Mouse (Mus musculus) frontal cortex, postnatal 10 days (tissue): ENCODE measurements around the gene Slc6a5.

Source experiments
- DNase-seq, 2 experiments: peaks; one replicate each; pipeline ENCODE4 v3.0.0; 2022; ENCODE audit warnings: low spot score in 2 of 2, mixed read lengths in 1 of 2

Gene Slc6a5

GRCm38 (mm10) chr7:49909850-49910249 lies at the start of gene Slc6a5:
TSS of gene Slc6a5 (plus strand) at chr7:49910146.
- no peak for DNase-seq

GRCm38 (mm10) chr7:49861196-49861595 lies 48.8 kb upstream of the Slc6a5 start:
- no peak for DNase-seq

DNA sequence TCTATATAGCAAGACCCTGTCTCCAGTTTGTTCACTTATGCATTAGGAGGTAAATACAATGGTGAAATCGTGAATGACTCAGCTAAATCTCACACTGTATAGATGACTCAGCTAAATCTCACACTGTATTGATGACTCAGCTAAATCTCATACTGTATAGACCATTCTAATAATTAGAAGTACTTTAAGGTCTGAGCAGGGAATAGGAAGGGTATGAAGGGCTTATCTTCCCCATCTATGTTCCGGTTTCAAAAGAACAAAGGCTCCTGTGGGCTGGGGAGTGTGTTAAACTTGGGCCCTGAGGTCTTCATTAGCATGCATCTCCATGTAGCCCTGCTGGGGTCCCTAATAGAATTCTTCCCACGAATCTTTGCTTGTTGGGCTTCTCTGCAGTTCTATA lies 46.2 kb upstream of the Slc6a5 start:
- DNase-seq = no peak

GRCm38 (mm10) chr7:49869656-49870055 lies 40.3 kb upstream of the Slc6a5 start:
- DNase-seq = no peak

GRCm38 (mm10) chr7:49870276-49870675 lies 39.7 kb upstream of the Slc6a5 start:
- no peak for DNase-seq

DNA sequence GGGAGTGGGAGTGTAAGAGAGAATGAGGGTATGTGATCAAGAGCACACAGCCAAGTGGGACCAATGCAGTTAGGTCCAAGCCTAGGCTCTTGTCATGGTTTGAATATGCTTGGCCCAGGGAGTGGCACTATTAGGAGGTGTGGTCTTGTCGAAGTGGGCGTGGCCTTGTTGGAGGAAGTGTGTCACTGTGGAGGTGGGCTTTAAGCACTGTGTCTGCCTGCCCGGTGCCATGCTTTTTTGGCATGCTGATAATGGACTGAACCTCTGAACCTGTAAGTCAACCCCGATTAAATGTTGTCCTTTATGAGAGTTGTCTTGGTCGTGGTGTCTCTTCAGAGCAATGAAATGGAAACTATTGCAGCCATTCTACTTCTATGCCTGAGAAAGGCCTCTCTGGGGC lies 32.6 kb upstream of the Slc6a5 start:
- DNase-seq = no peak

DNA sequence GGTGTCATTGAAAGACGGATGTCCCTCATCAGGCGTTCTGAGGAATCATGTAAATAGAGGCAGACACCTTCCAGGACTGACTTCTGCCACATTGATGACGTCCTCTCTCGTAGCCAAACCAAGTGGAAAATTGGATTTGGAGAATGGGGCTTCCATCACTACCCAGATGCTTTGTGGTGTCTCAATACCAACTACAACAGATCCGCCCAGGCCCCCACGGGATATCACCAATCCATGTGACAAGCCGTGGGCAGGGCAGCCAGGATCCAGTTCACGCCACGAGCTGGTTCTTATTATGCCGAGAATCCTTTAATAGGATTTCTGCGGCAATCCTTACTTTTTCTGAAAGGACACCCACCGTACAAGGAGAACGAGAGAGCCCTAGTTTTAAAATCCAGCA lies 30.9 kb upstream of the Slc6a5 start:
- DNase-seq = no peak

DNA sequence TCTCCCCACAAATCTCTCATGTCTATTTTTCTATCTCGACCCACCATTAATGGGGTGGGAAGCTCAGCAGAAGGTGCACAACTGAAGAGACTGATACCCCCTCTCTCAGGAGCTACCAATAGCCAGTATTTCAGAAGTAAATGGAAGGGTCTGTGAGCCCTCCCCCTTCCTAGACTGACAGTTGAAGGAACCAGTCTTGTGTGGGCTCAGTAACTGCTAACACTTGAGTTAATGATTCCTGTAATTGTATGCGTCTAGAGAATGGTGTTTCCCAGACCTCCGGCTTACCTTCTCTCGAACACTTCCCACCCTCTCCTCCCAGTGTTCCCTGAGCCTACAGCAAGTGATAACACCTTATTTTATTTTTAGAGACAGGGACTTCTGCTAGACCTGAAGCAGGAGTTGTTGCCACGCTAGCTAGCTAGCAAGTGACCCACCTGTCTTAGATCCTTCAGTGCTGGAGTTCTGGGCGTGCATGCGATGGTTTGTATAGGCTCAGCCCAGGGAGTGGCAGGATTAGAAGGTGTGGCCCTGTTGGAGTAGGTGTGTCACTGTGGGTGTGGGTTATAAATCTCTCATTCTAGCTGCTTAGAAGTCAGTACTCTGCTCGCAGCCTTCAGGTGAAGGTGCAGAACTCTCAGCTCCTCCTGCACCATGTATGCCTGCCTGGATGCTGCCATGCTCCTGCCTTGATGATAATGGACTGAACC lies 29.8 kb upstream of the Slc6a5 start:
- no peak for DNase-seq

- DNase-seq = no peak
These were observed 27.7 kb upstream of the Slc6a5 start for GRCm38 (mm10) chr7:49882288-49882687.

DNA sequence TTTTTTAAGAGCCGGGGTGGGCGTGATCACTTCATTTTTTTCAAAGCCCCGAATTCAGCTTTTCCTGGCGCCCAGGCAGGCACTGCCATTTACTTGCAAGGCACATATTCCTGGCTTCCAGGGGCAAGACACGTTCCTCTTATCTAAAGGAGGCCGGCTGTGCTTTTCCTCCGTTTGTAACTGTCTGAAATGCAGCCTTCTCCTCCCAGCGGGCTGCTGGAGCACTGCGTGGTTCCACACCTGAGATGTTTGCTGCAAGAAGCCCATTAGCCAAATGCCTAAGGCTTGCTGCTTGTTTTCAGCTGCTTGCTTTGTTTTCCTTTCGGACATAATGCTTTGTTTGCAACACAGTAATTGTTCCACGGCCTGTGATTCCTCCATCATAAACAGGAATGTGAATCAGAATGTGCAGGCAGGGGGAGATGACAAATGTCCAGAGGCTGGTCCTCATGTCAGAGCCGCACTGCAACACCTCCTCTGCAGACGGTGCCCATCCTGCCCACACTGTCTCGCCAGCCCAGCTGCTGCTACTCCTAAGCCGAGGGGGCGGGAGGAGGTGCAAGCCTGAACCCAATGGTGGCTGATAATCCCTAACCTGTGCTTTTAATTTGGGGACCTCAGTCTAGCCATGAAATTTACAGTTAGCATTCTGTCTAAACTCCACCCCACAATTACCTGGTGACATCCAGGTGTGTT lies 27.1 kb upstream of the Slc6a5 start:
- no peak for DNase-seq

DNA sequence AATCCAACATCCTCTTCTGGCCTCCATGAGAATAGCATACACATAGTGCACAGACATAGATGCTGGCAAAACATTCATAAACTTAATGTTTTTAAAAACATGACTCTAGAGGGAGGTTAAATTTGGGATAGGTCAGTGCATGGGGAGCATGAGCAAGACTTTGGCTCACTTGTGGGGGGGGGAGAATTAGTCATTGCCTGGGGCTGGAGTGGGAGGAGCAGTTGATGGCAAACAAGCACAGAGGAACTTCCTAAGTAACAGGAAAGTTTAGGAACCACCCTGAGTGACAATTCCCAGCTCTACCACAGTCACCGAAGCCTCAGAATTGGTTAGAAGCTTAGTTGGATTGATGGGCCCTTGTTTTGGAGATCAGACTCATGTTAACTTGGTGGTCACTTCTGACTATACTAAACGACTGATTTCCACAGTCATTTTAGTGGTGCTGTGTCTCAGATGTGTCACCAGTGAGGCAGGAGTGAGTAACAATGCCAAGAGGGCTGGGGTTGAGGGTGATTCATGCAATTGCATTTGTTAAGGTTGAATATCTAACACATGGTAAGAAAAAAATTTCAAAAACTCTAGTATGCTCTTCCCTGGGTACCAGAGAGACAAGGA lies 22.1 kb upstream of the Slc6a5 start:
- no peak for DNase-seq

GRCm38 (mm10) chr7:49894786-49895185 lies 15.2 kb upstream of the Slc6a5 start:
- DNase-seq = no peak

DNA sequence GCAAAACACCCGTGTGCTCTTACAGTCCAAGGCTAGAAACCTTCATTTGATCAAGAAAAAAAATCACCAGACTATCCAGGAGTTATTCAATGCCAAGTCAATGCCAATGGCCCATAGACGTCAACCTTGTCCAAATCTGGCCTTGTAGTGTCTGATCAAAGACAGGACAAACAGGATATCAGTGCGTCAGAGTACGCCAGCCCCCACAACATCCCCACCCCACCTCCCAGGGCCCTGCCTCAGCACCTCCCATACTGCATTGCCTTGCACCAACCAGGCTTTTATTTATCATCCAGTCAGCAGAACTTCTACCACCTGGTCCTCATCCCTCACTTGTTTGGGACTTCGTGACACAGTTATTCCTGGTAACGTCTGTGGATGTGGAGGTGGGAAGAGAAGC lies 14.7 kb upstream of the Slc6a5 start:
- no peak for DNase-seq

DNA sequence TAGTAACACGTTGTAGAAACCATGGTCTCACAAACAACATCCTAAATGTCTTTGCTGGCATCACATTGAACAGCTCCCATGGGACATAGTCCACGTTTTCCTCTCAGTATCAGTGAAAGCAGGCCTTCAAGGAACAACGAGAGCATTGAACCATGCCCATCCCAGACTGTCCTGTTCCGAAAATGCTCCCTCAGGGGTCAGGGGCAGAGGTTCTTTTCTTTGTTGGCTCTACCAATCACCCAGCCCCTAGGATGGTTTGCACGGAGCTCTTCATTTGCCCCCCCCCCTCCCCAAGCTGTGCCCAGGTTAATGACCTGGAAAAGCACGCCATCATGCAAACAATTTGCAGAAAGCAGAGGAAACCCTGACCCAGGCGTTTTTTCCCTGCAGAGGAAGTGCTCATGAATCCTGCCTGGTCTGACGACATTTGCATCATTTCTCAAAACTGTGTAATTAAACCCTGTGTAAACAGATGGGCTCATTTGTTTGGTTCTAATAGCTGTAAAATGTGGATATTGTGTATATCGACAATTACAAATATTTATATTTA lies 7.9 kb upstream of the Slc6a5 start:
- no peak for DNase-seq

- no peak for DNase-seq
These were observed 2.5 kb upstream of the Slc6a5 start for GRCm38 (mm10) chr7:49907191-49908171.

DNA sequence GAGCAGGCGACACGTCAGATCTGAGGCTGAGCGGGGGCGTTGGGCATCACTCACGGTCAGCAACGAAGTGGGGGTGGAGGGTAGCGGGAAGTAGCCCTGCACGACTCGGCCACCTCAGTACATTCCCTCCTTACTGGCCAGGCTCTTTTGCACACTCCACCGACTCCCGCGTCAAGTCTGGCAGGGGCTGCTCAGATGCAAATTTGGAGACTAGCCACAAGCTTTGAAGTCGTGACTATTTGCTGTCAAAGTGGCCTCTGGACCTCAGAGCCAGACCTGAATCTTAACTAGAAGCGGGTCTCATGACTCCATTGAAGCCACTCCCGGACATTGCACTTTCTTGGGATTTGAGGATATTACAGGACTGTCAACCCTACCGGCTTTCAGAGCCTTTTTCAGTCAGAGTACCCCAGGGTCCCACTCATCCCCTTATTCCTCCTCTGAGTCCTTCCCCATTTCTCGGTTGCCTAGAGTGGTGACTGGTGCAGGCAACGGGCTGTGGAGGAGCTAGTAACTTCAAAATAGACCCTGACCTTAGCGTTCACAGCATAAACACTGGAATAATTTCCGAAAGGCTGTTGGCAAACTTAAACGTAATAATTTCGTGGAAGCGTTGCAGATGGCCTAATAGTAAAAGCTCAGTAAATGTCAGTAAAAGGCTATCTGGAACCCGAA lies 1.6 kb upstream of the Slc6a5 start:
- no peak for DNase-seq

GRCm38 (mm10) chr7:49908990-49909411 lies 945 bp upstream of the Slc6a5 start:
- DNase-seq = no peak

DNA sequence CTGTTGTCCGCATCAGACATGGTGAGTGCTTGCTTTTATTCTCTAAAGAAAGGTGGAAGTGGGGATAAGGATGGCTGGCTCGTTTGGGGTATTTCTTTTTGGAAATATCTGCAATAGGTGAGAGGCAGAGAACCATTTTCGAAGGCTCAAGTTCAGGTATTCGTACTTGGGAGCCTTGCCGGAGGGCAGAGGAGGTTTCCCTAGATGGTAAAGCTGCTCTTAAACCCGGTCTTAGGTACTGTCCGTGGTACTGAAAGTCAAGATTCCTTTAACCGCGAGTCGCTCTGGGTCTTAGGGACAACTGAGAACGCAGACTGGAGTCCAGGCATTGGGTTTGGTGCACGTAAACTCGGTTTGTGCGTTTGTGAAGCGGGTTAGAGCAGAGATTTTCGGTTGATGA lies 415 bp downstream of the Slc6a5 start:
- DNase-seq = no peak

- DNase-seq = no peak
These were observed 1.4 kb downstream of the Slc6a5 start for GRCm38 (mm10) chr7:49911147-49911946.

- no peak for DNase-seq
These were observed 2.0 kb downstream of the Slc6a5 start for GRCm38 (mm10) chr7:49911947-49912262.
